In the genomic region with DNA sequence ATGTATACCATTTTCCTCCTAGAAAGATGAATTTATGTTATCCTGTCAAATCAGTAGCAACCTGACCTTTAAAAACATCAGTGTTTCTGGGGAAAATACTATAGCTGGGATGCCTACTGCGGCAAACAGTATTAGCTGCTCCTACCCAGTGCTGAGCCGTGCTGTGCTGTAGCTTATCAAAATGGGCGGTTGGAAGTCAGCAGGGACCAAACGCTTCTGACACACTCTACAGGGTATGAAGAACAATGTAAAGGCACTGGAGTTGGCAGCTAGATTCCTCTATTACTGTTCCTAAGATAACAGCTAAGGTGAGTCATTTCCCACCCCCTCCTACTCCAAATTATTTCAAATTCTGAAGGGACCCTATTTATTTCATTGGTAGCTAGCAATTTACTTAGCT, we compare ENCODE assay signal across 24 mouse cellular contexts. TPM values are rescaled to one million over a fixed set of nuclear protein-coding genes. Genes with fewer than 3 reads are reported as not detected.
"Had no signal": no experiment of that assay in that cellular context is flagged by ENCODE, and none has a peak within 500 bp of the region (broad histone marks: within the 10 kb centered on the region; RNA-seq: fewer than 3 reads in every experiment).

No protein-coding gene starts in this region.

- H3K4me1 ChIP-seq: neural tube, embryonic 12.5 days; neural tube, embryonic 13.5 days; stomach, embryonic 15.5 days had no signal

- H3K4me2 ChIP-seq: neural tube, embryonic 12.5 days; neural tube, embryonic 13.5 days; stomach, embryonic 15.5 days had no signal

- H3K36me3 ChIP-seq: neural tube, embryonic 12.5 days; neural tube, embryonic 13.5 days; stomach, embryonic 15.5 days had no signal

- H3K9me3 ChIP-seq: neural tube, embryonic 12.5 days; neural tube, embryonic 13.5 days; stomach, embryonic 15.5 days had no signal

- H3K27ac ChIP-seq: neural tube, embryonic 12.5 days; neural tube, embryonic 13.5 days; stomach, embryonic 15.5 days; stomach, postnatal 0 days had no signal

- H3K27me3 ChIP-seq: neural tube, embryonic 12.5 days; neural tube, embryonic 13.5 days; stomach, embryonic 15.5 days had no signal

- H3K4me3 ChIP-seq: neural tube, embryonic 12.5 days; neural tube, embryonic 13.5 days; stomach, embryonic 15.5 days had no signal

- DNase-seq: retina, postnatal 1 day; right cerebral cortex, adult 18-20 months; right cerebral cortex, postnatal 14 days; right cerebral cortex, postnatal 25 days; right cerebral cortex, postnatal 4 days; spleen, adult 18-20 months; thymus, adult 18-20 months; thymus, adult 2 months; thymus, postnatal 14 days; thymus, postnatal 25 days; thymus, postnatal 36 days; thymus, postnatal 4 days had no signal

- H3K9ac ChIP-seq: neural tube, embryonic 12.5 days; neural tube, embryonic 13.5 days; stomach, embryonic 15.5 days had no signal

RNA-seq across cellular contexts. Expression of a gene that starts 53.5 kb away (rescaled TPM):
- total RNA-seq: neutrophil, adult 5-6 weeks had no signal
- polyA plus RNA-seq: neural tube, embryonic 12.5 days; neural tube, embryonic 13.5 days; neural tube, embryonic 14.5 days; small intestine, adult 2 months; spleen, adult 2 months; stomach, embryonic 14.5 days; stomach, embryonic 15.5 days; stomach, embryonic 16.5 days; stomach, postnatal 0 days; thymus, adult 2 months; thymus, postnatal 0 days; urinary bladder, adult 2 months had no signal
